Mouse (Mus musculus) bone marrow, adult 2 months (tissue): ENCODE data around the gene Car14. TPM values are rescaled to one million over a fixed set of nuclear protein-coding genes. Genes with fewer than 3 reads are reported as not detected.
A peak's percentile ranks its signal among the peaks of the same experiment; 100 is the strongest.
"Not testable (repeated sequence)": the region's sequence is repeated elsewhere in the genome, so short reads cannot be mapped to it uniquely, and the experiment has no call there.

Source experiments
- H3K27ac ChIP-seq: fragments of 200-500 bp; 2 replicates; pipeline ENCODE4 v1.5.1; 2012; ENCODE audit warnings: low read depth, mild to moderate bottlenecking, control low read depth, inconsistent platforms, low read length; ENCODE audit not compliant: control insufficient read depth, poor library complexity, insufficient read depth
- H3K4me1 ChIP-seq: fragments of 200-500 bp; 2 replicates; pipeline ENCODE4 v1.6.1; 2011; ENCODE audit warnings: low read length; ENCODE audit not compliant: control insufficient read depth, insufficient read depth
- H3K4me3 ChIP-seq: fragments of 200-500 bp; replicated peaks from 2 replicates; pipeline ENCODE3; 2011; ENCODE audit warnings: mild to moderate bottlenecking, low read depth, low read length, control low read depth; ENCODE audit not compliant: control insufficient read depth
- CTCF ChIP-seq: fragments of 200-500 bp; IDR thresholded peaks from 2 replicates; pipeline ENCODE4 v1.5.1; 2011; ENCODE audit warnings: low read length, control low read depth; ENCODE audit not compliant: control insufficient read depth, insufficient read depth
- POLR2A ChIP-seq: fragments of 200-500 bp; IDR thresholded peaks from 2 replicates; pipeline ENCODE4 v1.6.1; 2011; ENCODE audit warnings: low read depth, mild to moderate bottlenecking, control low read depth, low read length, borderline replicate concordance; ENCODE audit not compliant: control insufficient read depth
- WGBS: fragments of 180-500 bp; shearing (Covaris S2); methylation state at CpG from one replicate; pipeline ENCODE4 v1.1.7; 2018; 5-methylcytosine and 5-hydroxymethylcytosine counted together
- polyA plus RNA-seq: library from polyadenylated mRNA; stranded (reverse); fragments of >200 nt; gene quantifications from 2 replicates; pipeline ENCODE4 v1.2.4, GENCODE M21; 2011; ENCODE audit warnings: low replicate concordance; ENCODE audit not compliant: missing spikeins, insufficient read depth, insufficient read length

The Car14 gene
- polyA plus RNA-seq, 1 experiment, result not detected

GRCm38 (mm10) chr3:95901616-95902372 lies 2.7 kb downstream of the Car14 start:
- 80% methylated on average over 9 of the region's 9 CpGs for WGBS
- no peak for TF ChIP-seq CTCF
- TF ChIP-seq POLR2A, result no peak
- no peak overlapping the region for H3K27ac ChIP-seq
- H3K4me3 ChIP-seq, result no peak overlapping the region
- no peaks in the 10 kb centered on the region for H3K4me1 ChIP-seq

GRCm38 (mm10) chr3:95899800-95900524 lies 4.5 kb downstream of the Car14 start:
- Histone ChIP-seq H3K4me1 (peaks cover 2% of the 10 kb centered on the region), H3K4me3 (no peak overlapping the region), H3K27ac (no peak overlapping the region)
- WGBS, result 60% methylated on average over 13 of the region's 13 CpGs
- TF ChIP-seq CTCF (no peak), POLR2A (no peak)

GRCm38 (mm10) chr3:95895501-95895900 lies 9.0 kb downstream of the Car14 start:
- 90% methylated on average over 7 of the region's 7 CpGs for WGBS
- H3K4me1 ChIP-seq, H3K4me3 ChIP-seq: not testable (repeated sequence)

GRCm38 (mm10) chr3:95894317-95895160 lies 10.0 kb downstream of the Car14 start:
- H3K27ac ChIP-seq, result 0 out of 2 replicates have a peak overlapping the region, but pooled peaks have one; percentile 27
- peak overlapping the region; percentile 92 for H3K4me3 ChIP-seq
- no peak for TF ChIP-seq CTCF
- TF ChIP-seq POLR2A, result no peak
- WGBS, result 5% methylated on average over 16 of the region's 16 CpGs
- peaks cover 6% of the 10 kb centered on the region for H3K4me1 ChIP-seq

More at GRCm38 (mm10) chr3:95895501-95895900, 9.0 kb downstream of the Car14 start:
- H3K27ac ChIP-seq, result not testable (repeated sequence)

GRCm38 (mm10) chr3:95893606-95894316 lies 10.7 kb downstream of the Car14 start, which contains the start of gene Aph1a:
Aph1a (plus strand) TSS chr3:95893969.
- not testable (repeated sequence) for H3K4me1 ChIP-seq
- peak; percentile 28; the same call in 1 of the 2 replicates for TF ChIP-seq POLR2A
- WGBS, result 0% methylated on average over 32 of the region's 43 CpGs
- Histone ChIP-seq H3K4me3 (peak within 1 kb of the TSS; percentile 92), H3K27ac (0 out of 2 replicates have a peak within 1 kb of the TSS, but pooled peaks have one; percentile 27)

GRCm38 (mm10) chr3:95893126-95893525 lies 11.4 kb downstream of the Car14 start:
- Histone ChIP-seq H3K27ac (no peak overlapping the region), H3K4me1 (peaks cover 6% of the 10 kb centered on the region), H3K4me3 (no peak overlapping the region)
- TF ChIP-seq CTCF (no peak), POLR2A (no peak)
- 6% methylated on average over 7 of the region's 7 CpGs for WGBS

GRCm38 (mm10) chr3:95892066-95893052 lies 12.1 kb downstream of the Car14 start:
- WGBS, result 23% methylated on average over 11 of the region's 11 CpGs
- no peak for TF ChIP-seq CTCF
- peaks cover 6% of the 10 kb centered on the region for H3K4me1 ChIP-seq
- H3K27ac ChIP-seq, result peak overlapping the region; percentile 25
- H3K4me3 ChIP-seq, result peak overlapping the region; percentile 0
